Mouse (Mus musculus) midbrain, embryonic 12.5 days (tissue): ENCODE results near the gene Gm17359. TPM values are rescaled to one million over a fixed set of nuclear protein-coding genes. Genes with fewer than 3 reads are reported as not detected.
A peak's percentile ranks its signal among the peaks of the same experiment; 100 is the strongest.

Source experiments
- ATAC-seq: fragments of 200-750 bp; cut with Nextera tagmentation; 2 replicates; pipeline ENCODE4 v1.8.0; 2017; ENCODE audit warnings: low read depth, moderate TSS enrichment, moderate library complexity; ENCODE audit not compliant: low FRiP score
- H3K27ac ChIP-seq: fragments of 300-500 bp; sonication (generic); replicated peaks from 2 replicates; pipeline ENCODE4 v1.5.1; 2016; ENCODE audit warnings: mild to moderate bottlenecking
- H3K27me3 ChIP-seq: fragments of 300-500 bp; sonication (generic); 2 replicates; pipeline ENCODE4 v1.6.1; 2016; ENCODE audit warnings: mild to moderate bottlenecking
- H3K36me3 ChIP-seq: fragments of 300-500 bp; sonication (generic); 2 replicates; pipeline ENCODE4 v1.6.1; 2016
- H3K4me1 ChIP-seq: fragments of 300-500 bp; sonication (generic); 2 replicates; pipeline ENCODE4 v1.6.1; 2016
- H3K4me2 ChIP-seq: fragments of 300-500 bp; sonication (generic); replicated peaks from 2 replicates; pipeline ENCODE4 v1.6.1; 2016; ENCODE audit warnings: mild to moderate bottlenecking, moderate library complexity
- H3K4me3 ChIP-seq: fragments of 300-500 bp; sonication (generic); 2 replicates; pipeline ENCODE4 v1.5.1; 2016; ENCODE audit warnings: mild to moderate bottlenecking
- H3K9ac ChIP-seq: fragments of 300-500 bp; sonication (generic); replicated peaks from 2 replicates; pipeline ENCODE4 v1.6.1; 2016; ENCODE audit warnings: mild to moderate bottlenecking, moderate library complexity
- H3K9me3 ChIP-seq: fragments of 300-500 bp; sonication (generic); 2 replicates; pipeline ENCODE4 v1.6.1; 2016; ENCODE audit warnings: mild to moderate bottlenecking
- WGBS: fragments of 180-500 bp; shearing (Covaris S2); methylation state at CpG from one replicate; pipeline ENCODE4 v1.1.7; 2016; 5-methylcytosine and 5-hydroxymethylcytosine counted together
- polyA plus RNA-seq: library from polyadenylated mRNA; unstranded; fragments of >200 nt; fragmentation: Nextera tagmentation; extraction: Ambion mirVana; gene quantifications from 2 replicates; pipeline ENCODE4 v1.2.1, GENCODE M21; 2016

Gm17359 gene
- not detected in 2 replicates for polyA plus RNA-seq

DNA sequence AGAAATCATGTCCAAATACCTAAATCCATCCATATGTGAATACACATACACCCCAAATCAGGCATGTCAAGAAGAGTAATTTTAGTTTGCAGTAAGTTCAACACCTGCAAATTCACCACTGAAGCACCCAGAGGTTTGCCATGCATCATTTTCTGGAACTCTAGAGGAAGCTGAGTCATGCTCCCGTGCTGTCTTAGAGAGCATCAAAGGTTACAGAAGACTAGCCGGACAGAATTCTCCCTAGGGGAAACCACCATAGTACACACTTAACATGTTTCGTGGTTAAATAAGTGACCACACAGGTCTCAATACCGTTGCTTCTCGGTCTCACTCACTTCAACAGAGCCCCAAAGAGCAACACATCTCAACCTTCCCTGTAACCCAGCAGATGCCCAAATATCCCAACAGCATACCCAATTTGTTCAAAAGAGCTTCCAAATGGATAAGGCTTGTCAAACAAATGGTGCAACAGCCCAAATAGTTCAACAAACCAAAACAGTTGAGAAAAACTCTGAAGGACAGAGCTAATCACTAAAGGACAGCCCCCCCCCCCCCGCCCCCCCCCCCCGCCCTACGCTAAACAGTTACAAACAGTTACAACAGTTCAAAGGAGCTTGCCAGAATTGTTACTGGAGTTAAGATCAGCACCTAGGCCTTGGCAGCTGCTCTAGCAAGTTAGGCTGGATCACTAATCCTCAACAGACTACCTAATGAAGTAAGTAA, at the start of gene Gm17359:
TSS of gene Gm17359 (plus strand) at position 618 of the 723 bp plus-strand sequence.
- Histone ChIP-seq H3K27me3 (no peaks in the 10 kb centered on the region), H3K4me1 (no peaks in the 10 kb centered on the region), H3K4me3 (no peak within 1 kb of the TSS), H3K9ac (no peak within 1 kb of the TSS), H3K4me2 (no peak within 1 kb of the TSS), H3K27ac (no peak within 1 kb of the TSS), H3K36me3 (no peaks in the 10 kb centered on the region), H3K9me3 (no peaks in the 10 kb centered on the region)
- ATAC-seq = no peak
- WGBS = 61% methylated on average over 8 of the region's 8 CpGs

DNA sequence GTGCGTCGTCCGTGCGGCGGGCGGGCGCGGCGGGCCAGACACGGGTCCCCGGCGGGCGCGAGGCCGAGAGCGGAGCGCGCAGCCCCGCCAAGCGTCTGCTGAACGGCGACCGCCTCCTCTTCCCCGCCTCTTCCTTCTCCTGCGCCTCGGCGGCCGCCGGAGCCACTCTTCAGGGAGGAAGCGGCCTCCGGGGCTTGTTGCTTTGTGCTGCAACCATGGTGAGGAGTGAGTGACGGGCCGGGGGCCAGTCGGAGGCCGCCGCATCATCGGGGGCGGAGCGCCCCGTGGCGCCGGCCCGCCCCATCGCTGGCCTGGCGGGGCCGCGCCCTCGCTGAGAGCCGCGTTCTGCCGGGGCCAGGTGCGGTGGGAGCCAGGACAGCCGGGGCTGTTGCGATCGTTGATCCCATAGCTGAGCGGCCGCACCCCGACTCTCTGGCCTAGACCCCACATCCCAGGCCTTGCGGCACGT, 49.3 kb upstream of the Gm17359 start:
- WGBS = under 1% methylated on average over 54 of the region's 60 CpGs
- peaks cover 24% of the 10 kb centered on the region for H3K4me1 ChIP-seq
- peak overlapping the region; percentile 82 for H3K4me2 ChIP-seq
- no peaks in the 10 kb centered on the region for H3K36me3 ChIP-seq
- ATAC-seq = peak; percentile 98
- peak overlapping the region; percentile 99 for H3K27ac ChIP-seq
- H3K27me3 ChIP-seq = peaks cover 5% of the 10 kb centered on the region
- H3K4me3 ChIP-seq = peak overlapping the region; percentile 91
- H3K9ac ChIP-seq = peak overlapping the region; percentile 93
- H3K9me3 ChIP-seq = no peaks in the 10 kb centered on the region

DNA sequence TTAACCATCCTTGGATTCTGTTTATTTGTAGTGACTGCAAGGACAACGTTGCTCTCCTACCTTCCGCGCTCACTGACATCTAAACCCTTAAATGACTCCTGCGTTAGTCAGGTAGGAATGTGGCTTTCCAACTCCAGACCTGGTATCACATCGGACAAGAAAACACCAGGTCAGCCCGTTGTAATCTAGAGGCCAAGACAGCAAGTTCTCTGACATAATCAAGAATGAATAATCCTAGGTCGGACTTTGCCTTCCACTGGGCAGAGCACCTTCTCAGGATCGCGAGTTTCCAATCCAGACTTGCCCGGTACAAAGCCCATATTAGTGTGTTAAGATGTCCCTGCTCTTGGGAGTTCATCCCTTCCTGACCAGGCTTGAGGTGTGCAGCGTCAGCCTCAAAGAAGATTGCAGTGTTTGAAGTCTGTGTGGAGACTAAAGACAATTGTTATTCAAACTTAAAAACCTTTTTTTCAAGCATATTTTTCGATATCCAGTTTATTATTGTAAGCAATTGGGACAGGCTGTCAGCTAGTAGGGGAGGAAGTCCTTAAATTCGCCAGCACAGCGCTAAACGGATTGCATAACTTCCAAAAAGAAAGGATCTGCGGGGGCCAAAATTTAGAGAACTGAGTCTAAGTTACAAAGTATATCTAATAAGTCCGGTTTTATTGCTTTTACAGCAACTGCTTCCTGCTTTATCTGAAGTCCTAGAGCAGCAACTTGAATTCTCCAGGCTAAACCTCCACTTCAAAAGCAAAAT, 48.6 kb upstream of the Gm17359 start:
- ATAC-seq = no peak
- Histone ChIP-seq H3K4me1 (peaks cover 24% of the 10 kb centered on the region), H3K4me2 (peak overlapping the region; percentile 82), H3K27ac (peak overlapping the region; percentile 99), H3K27me3 (peaks cover 5% of the 10 kb centered on the region), H3K4me3 (peak overlapping the region; percentile 91), H3K36me3 (no peaks in the 10 kb centered on the region), H3K9me3 (no peaks in the 10 kb centered on the region), H3K9ac (peak overlapping the region; percentile 93)
- WGBS = 17% methylated on average over 17 of the region's 17 CpGs

DNA sequence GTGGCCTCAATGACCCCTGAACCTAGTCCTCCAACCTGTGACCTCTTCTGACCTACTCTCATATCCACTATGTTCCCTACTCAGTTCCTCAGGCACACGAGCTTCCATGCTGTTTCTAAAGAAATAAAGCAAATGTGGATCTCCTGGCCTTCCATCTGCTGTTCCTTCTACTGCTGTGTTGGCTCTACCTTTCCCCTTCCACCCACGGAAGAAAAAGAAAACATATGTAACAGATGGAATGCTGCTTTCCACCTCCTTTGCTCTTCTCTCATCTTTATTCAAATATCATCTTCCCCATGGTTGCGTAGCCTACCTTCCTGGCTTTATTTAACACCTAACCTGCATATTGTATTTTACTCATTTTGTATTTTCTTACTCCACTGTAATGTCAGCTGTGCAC, 47.4 kb upstream of the Gm17359 start:
- Histone ChIP-seq H3K27me3 (peaks cover 5% of the 10 kb centered on the region), H3K9ac (no peak overlapping the region), H3K4me3 (no peak overlapping the region), H3K9me3 (no peaks in the 10 kb centered on the region), H3K4me1 (peaks cover 13% of the 10 kb centered on the region), H3K36me3 (no peaks in the 10 kb centered on the region), H3K27ac (no peak overlapping the region), H3K4me2 (no peak overlapping the region)
- 80% methylated on average over 3 of the region's 3 CpGs for WGBS
- ATAC-seq = no peak

DNA sequence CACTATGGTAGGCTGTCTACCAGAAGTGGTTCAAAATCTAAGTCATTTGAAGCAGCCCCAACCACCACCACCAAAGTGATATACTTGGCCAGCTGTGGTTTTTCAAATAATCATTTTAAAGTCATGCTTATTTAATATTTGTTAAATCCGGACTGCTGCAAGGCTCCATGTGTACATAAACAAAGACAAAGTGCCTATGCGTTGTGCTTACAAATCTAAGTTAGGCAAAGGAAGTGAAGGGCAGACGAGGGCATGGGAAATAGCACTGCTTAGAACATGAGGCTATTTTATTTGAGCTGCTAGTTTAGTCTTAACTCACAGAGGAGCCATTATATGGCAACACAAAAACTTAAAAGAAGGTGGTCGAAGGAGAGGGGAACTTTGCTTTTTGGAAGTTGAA, 43.4 kb upstream of the Gm17359 start:
- Histone ChIP-seq H3K9me3 (no peaks in the 10 kb centered on the region), H3K27ac (no peak overlapping the region), H3K27me3 (peaks cover 5% of the 10 kb centered on the region), H3K4me3 (no peak overlapping the region), H3K36me3 (no peaks in the 10 kb centered on the region), H3K4me2 (no peak overlapping the region), H3K4me1 (no peaks in the 10 kb centered on the region), H3K9ac (no peak overlapping the region)
- 75% methylated on average over 4 of the region's 4 CpGs for WGBS
- no peak for ATAC-seq

DNA sequence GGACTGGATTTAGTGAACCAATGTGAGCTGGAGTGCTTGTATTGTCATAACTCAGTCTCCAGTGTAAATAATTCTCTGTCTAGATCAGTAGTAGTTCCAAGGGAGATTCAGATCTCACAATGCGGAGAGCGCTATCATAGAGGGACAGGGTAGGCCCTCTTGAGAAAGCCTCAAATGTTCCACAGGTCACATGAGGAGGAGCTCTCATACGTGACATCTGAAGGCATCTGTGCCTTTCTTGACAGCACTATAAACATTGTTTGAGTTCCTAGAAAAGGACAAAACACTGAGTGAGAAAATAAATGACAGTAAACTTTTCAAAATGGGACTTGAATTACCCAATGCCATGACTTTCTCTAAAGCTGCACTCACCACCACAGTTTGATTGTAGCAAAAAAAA, 41.8 kb upstream of the Gm17359 start:
- no peak overlapping the region for H3K4me2 ChIP-seq
- 94% methylated on average over 3 of the region's 3 CpGs for WGBS
- H3K9me3 ChIP-seq = no peaks in the 10 kb centered on the region
- no peak for ATAC-seq
- no peaks in the 10 kb centered on the region for H3K4me1 ChIP-seq
- H3K4me3 ChIP-seq = no peak overlapping the region
- no peak overlapping the region for H3K27ac ChIP-seq
- H3K36me3 ChIP-seq = no peaks in the 10 kb centered on the region
- no peak overlapping the region for H3K9ac ChIP-seq
- H3K27me3 ChIP-seq = no peaks in the 10 kb centered on the region

DNA sequence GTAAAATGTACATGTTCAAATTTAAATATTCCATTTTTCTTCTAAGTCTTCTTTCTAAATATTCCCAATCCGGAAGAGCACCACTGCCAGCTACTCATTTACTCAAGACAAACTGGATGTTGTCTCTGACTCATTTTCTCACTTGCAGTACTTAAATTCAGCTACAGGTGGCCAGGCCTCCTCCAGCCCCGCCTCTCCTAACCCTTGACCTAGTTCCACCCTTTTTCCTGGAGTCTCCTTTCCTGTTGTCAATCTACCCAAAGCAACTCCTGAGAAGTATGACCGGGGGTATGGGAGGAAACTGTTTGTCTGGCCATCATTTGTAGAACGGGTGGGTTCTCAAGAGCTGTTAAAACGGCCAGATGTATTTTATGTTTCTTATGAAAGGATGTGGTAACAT, 40.4 kb upstream of the Gm17359 start:
- WGBS = 69% methylated on average over 5 of the region's 5 CpGs
- Histone ChIP-seq H3K27ac (no peak overlapping the region), H3K36me3 (no peaks in the 10 kb centered on the region)

DNA sequence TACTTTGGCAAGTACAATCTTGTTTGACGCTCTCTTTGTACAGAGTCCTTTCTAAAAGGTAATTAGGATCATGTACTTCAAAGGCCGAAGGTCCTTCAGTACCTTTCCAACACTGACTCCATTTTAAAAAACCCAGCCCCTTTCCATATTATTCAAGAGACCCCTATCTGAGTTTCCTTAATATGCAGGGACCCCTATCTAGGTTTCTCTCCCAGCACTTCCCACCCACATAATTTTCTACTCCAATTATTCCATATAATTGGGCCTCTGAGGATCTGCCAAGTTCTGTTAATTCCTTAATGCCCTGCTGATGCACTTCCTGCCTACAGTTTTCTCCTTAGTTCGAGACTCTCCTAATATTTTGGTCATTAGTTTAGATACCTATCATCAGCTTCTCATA, 39.9 kb upstream of the Gm17359 start:
- Histone ChIP-seq H3K9me3 (no peaks in the 10 kb centered on the region), H3K27me3 (no peaks in the 10 kb centered on the region), H3K36me3 (no peaks in the 10 kb centered on the region), H3K4me2 (no peak overlapping the region), H3K4me1 (no peaks in the 10 kb centered on the region), H3K4me3 (no peak overlapping the region), H3K9ac (no peak overlapping the region), H3K27ac (no peak overlapping the region)
- ATAC-seq = no peak
- WGBS = 77% methylated on average over 3 of the region's 3 CpGs

More for the DNA sequence above, 40.4 kb upstream of the Gm17359 start:
- Histone ChIP-seq H3K4me1 (no peaks in the 10 kb centered on the region), H3K27me3 (no peaks in the 10 kb centered on the region), H3K4me3 (no peak overlapping the region), H3K4me2 (no peak overlapping the region), H3K9me3 (no peaks in the 10 kb centered on the region), H3K9ac (no peak overlapping the region)
- ATAC-seq = no peak

DNA sequence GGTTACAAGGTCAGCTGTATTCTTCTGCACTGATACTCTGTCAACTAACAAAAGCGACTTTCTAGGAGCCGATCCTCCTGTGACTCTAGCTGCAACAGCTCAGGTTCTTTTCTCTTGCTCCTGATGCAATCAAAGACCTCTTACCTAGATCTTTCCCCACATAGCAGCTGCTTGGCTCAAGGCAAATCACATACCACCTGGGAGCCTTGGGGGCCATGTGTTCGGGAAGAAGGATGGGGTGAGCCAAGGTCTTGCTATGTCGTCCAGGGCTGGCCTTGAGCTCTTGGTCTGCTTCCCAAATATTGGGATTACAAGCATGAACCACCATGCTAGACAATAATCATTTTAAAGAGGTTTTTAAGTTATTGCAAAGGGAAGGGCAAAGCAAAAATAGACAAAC, 39.2 kb upstream of the Gm17359 start:
- H3K27me3 ChIP-seq = no peaks in the 10 kb centered on the region
- H3K27ac ChIP-seq = no peak overlapping the region
- H3K4me1 ChIP-seq = no peaks in the 10 kb centered on the region
- H3K4me2 ChIP-seq = no peak overlapping the region
- H3K36me3 ChIP-seq = no peaks in the 10 kb centered on the region
- H3K9me3 ChIP-seq = no peaks in the 10 kb centered on the region
- no peak overlapping the region for H3K9ac ChIP-seq
- no peak for ATAC-seq
- 91% methylated on average over 4 of the region's 4 CpGs for WGBS
- no peak overlapping the region for H3K4me3 ChIP-seq

- WGBS = 88% methylated on average over 15 of the region's 15 CpGs
- H3K9me3 ChIP-seq = no peaks in the 10 kb centered on the region
- no peak overlapping the region for H3K4me3 ChIP-seq
- H3K27ac ChIP-seq = no peak overlapping the region
- no peak overlapping the region for H3K4me2 ChIP-seq
- no peaks in the 10 kb centered on the region for H3K27me3 ChIP-seq
- ATAC-seq = no peak
- no peak overlapping the region for H3K9ac ChIP-seq
- no peaks in the 10 kb centered on the region for H3K36me3 ChIP-seq
- H3K4me1 ChIP-seq = no peaks in the 10 kb centered on the region
Observed at GRCm38 (mm10) chr3:79299401-79299800, 37.1 kb upstream of the Gm17359 start.

DNA sequence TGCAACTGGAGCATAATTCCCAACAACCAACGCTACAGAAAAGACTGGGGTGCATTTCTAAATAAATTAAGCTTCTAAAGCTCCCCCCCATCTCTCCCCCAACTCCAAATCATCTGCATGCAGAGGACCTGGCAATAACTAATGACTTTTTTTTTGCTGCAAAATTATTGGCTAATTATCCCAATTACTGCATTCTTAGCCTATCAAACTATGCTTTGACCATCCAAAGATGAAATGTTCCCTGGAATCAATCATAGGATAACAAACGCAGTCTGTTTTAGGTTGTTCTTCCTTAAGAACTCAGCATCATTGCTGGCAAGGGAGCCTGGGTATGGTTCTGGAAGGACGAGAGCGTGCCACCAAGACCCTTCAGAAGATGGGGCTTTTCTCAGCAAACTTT, 27.9 kb upstream of the Gm17359 start:
- whole genome bisulfite sequencing = 88% methylated on average over 4 of the region's 4 CpGs
- no peak for ATAC-seq
- H3K4me1 ChIP-seq = no peaks in the 10 kb centered on the region
- H3K4me2 ChIP-seq = no peak overlapping the region
- H3K4me3 ChIP-seq = no peak overlapping the region
- H3K9ac ChIP-seq = no peak overlapping the region
- H3K27ac ChIP-seq = no peak overlapping the region
- H3K36me3 ChIP-seq = no peaks in the 10 kb centered on the region
- no peaks in the 10 kb centered on the region for H3K27me3 ChIP-seq
- H3K9me3 ChIP-seq = no peaks in the 10 kb centered on the region

DNA sequence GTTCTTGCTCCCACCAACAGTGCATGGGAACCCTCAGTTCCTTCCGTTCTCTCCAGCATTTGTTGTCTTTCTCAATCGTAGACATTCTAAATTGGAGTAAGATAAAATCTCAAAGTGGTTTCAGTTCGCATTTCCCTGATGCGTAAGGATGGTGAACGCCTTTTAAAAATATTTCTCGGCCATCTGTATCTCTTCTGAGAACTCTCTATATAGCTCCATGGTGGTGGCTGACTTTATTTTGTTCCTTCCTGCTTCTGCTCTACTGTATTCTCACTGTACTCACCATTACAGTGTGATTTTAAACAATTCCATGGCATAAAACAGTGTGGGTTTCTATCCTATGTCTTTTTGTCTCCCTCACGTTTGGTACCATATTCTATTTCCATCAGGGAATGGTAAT, 26.3 kb upstream of the Gm17359 start:
- no peak overlapping the region for H3K4me3 ChIP-seq
- no peaks in the 10 kb centered on the region for H3K9me3 ChIP-seq
- no peak overlapping the region for H3K4me2 ChIP-seq
- no peak overlapping the region for H3K9ac ChIP-seq
- WGBS = 91% methylated on average over 7 of the region's 7 CpGs
- no peaks in the 10 kb centered on the region for H3K36me3 ChIP-seq
- no peaks in the 10 kb centered on the region for H3K27me3 ChIP-seq
- H3K4me1 ChIP-seq = peaks cover 9% of the 10 kb centered on the region
- H3K27ac ChIP-seq = no peak overlapping the region
- no peak for ATAC-seq
